Comparison of ENCODE assay signal across 8 mouse cellular contexts in genomic region chr6:52259811-52260261, GRCm38 (mm10). TPM values are rescaled to one million over a fixed set of nuclear protein-coding genes. Genes with fewer than 3 reads are reported as not detected.
DNase-seq lines count a peak whose midpoint lies in the region; ATAC-seq and TF ChIP-seq lines count a peak whose summit lies in the region.

No protein-coding gene starts in this region.

- peaks cover 8% of the 10 kb centered on the region for H3K4me1 ChIP-seq in neural tube, embryonic 11.5 days (ENCODE audit: control insufficient read depth, insufficient read depth, low read length)
- H3K4me1 ChIP-seq in forebrain, embryonic 10.5 days = peaks cover 11% of the 10 kb centered on the region
- H3K4me1 ChIP-seq in limb, embryonic 10.5 days = peaks cover 36% of the 10 kb centered on the region
- peaks cover 5% of the 10 kb centered on the region; the same call in 1 of the 2 replicates for H3K4me1 ChIP-seq in stomach, embryonic 16.5 days (ENCODE audit: control insufficient read depth, insufficient read depth, low read length)

- no peaks in the 10 kb centered on the region for H3K9me3 ChIP-seq in neural tube, embryonic 11.5 days (ENCODE audit: control insufficient read depth, low read length)
- H3K9me3 ChIP-seq in forebrain, embryonic 10.5 days = no peaks in the 10 kb centered on the region
- no peaks in the 10 kb centered on the region for H3K9me3 ChIP-seq in limb, embryonic 10.5 days (replicated peaks)
- H3K9me3 ChIP-seq in stomach, embryonic 16.5 days (replicated peaks; ENCODE audit: control insufficient read depth, low read length) = no peaks in the 10 kb centered on the region

- H3K9ac ChIP-seq in neural tube, embryonic 11.5 days (ENCODE audit: low read length) = no peak overlapping the region
- no peak overlapping the region for H3K9ac ChIP-seq in stomach, embryonic 16.5 days (ENCODE audit: low read length)

- ATAC-seq in neural tube, embryonic 11.5 days (ENCODE audit: insufficient read depth, low FRiP score, low TSS enrichment) = no peak
- no peak; the same call in 1 of the 2 replicates for ATAC-seq in stomach, embryonic 16.5 days (ENCODE audit: insufficient read depth, low FRiP score)
- ATAC-seq in inflammation-experienced regulatory T-cells, adult 6 months = no peak

- H3K27ac ChIP-seq in neural tube, embryonic 11.5 days (ENCODE audit: low read depth, low read length) = no peak overlapping the region
- H3K27ac ChIP-seq in forebrain, embryonic 10.5 days = no peak overlapping the region
- H3K27ac ChIP-seq in limb, embryonic 10.5 days = peak overlapping the region; percentile 85
- no peak overlapping the region for H3K27ac ChIP-seq in stomach, embryonic 16.5 days (ENCODE audit: low read length)
- H3K27ac ChIP-seq in layer of hippocampus, adult 2 months = no peak overlapping the region

- H3K36me3 ChIP-seq in neural tube, embryonic 11.5 days (ENCODE audit: control insufficient read depth, insufficient read depth, low read length) = no peaks in the 10 kb centered on the region
- no peaks in the 10 kb centered on the region for H3K36me3 ChIP-seq in forebrain, embryonic 10.5 days (replicated peaks)
- H3K36me3 ChIP-seq in limb, embryonic 10.5 days = no peaks in the 10 kb centered on the region
- no peaks in the 10 kb centered on the region for H3K36me3 ChIP-seq in stomach, embryonic 16.5 days (ENCODE audit: control insufficient read depth, insufficient read depth, low read length)

- peak overlapping the region; percentile 48 for H3K4me2 ChIP-seq in neural tube, embryonic 11.5 days (ENCODE audit: low read depth)
- H3K4me2 ChIP-seq in stomach, embryonic 16.5 days (ENCODE audit: low read depth, low read length) = peak overlapping the region; percentile 64

- TF ChIP-seq CTCF in layer of hippocampus, adult 2 months (conservative IDR thresholded peaks at IDR 0.05) = no peak

- peak; percentile 56 for DNase-seq in neural tube, embryonic 11.5 days (ENCODE audit: low spot score)
- no peak for DNase-seq in neural tube, embryonic 10.5 days (ENCODE audit: extremely low spot score, low spot score)
- peak; percentile 61 for DNase-seq in forebrain, embryonic 10.5 days (ENCODE audit: extremely low spot score, low spot score)
- DNase-seq in limb, embryonic 10.5 days (ENCODE audit: low spot score) = no peak
- DNase-seq in right cerebral cortex, postnatal 14 days = no peak
- DNase-seq in layer of hippocampus, adult 2 months (ENCODE audit: low spot score in 2 of 2) = no peak

- WGBS in neural tube, embryonic 11.5 days = 0% methylated on average over 39 of the region's 39 CpGs
- WGBS in forebrain, embryonic 10.5 days = under 1% methylated on average over 39 of the region's 39 CpGs
- under 1% methylated on average over 39 of the region's 39 CpGs for WGBS in limb, embryonic 10.5 days
- under 1% methylated on average over 39 of the region's 39 CpGs for whole genome bisulfite sequencing in stomach, embryonic 16.5 days

- H3K4me3 ChIP-seq in neural tube, embryonic 11.5 days (ENCODE audit: low read depth, low read length) = peak overlapping the region; percentile 26
- peak overlapping the region; percentile 23 for H3K4me3 ChIP-seq in forebrain, embryonic 10.5 days
- peak overlapping the region; percentile 53 for H3K4me3 ChIP-seq in limb, embryonic 10.5 days
- H3K4me3 ChIP-seq in stomach, embryonic 16.5 days (replicated peaks; ENCODE audit: low read length) = peak overlapping the region; percentile 46
- H3K4me3 ChIP-seq in layer of hippocampus, adult 2 months = no peak overlapping the region

- peaks cover 92% of the 10 kb centered on the region for H3K27me3 ChIP-seq in neural tube, embryonic 11.5 days (ENCODE audit: control insufficient read depth, insufficient read depth, low read length)
- H3K27me3 ChIP-seq in forebrain, embryonic 10.5 days (ENCODE audit: poor library complexity, severe bottlenecking) = peaks cover 100% of the 10 kb centered on the region
- H3K27me3 ChIP-seq in limb, embryonic 10.5 days (ENCODE audit: low read depth, poor library complexity, severe bottlenecking) = peaks cover 86% of the 10 kb centered on the region
- H3K27me3 ChIP-seq in stomach, embryonic 16.5 days (ENCODE audit: control insufficient read depth, insufficient read depth, low read length) = peaks cover 83% of the 10 kb centered on the region

RNA-seq across cellular contexts. Expression of gene Hoxa13, which starts 0.8 kb away (rescaled TPM):
- polyA plus RNA-seq in neural tube, embryonic 11.5 days (2014; fragmentation: Nextera tagmentation; extraction: Ambion mirVana) = 0.11 and 0.26 TPM in 2 replicates
- not detected in 2 replicates for polyA plus RNA-seq in forebrain, embryonic 10.5 days (2016; fragmentation: Nextera tagmentation; extraction: Ambion mirVana)
- 2.7 and 11.1 TPM in 2 replicates for polyA plus RNA-seq in limb, embryonic 10.5 days (2016; fragmentation: Nextera tagmentation; extraction: Ambion mirVana)
- 0.12 TPM in 1 of 2 replicates, not detected in the other for polyA plus RNA-seq in stomach, embryonic 16.5 days (2015; fragmentation: Nextera tagmentation; extraction: Ambion mirVana)
- total RNA-seq in layer of hippocampus, adult 2 months (2021) = not detected
- polyA plus RNA-seq in inflammation-experienced regulatory T-cells, adult 6 months (2017; shearing (Covaris generic)) = not detected

RNA-seq across cellular contexts. Expression of gene Hoxa11, which starts 14.2 kb away (rescaled TPM):
- polyA plus RNA-seq in neural tube, embryonic 11.5 days (2014; fragmentation: Nextera tagmentation; extraction: Ambion mirVana) = 6.0 and 6.7 TPM in 2 replicates
- polyA plus RNA-seq in forebrain, embryonic 10.5 days (2016; fragmentation: Nextera tagmentation; extraction: Ambion mirVana) = not detected in 2 replicates
- 71.6 and 74.9 TPM in 2 replicates for polyA plus RNA-seq in limb, embryonic 10.5 days (2016; fragmentation: Nextera tagmentation; extraction: Ambion mirVana)
- 0.45 TPM in 1 of 2 replicates, not detected in the other for polyA plus RNA-seq in stomach, embryonic 16.5 days (2015; fragmentation: Nextera tagmentation; extraction: Ambion mirVana)
- not detected for total RNA-seq in layer of hippocampus, adult 2 months (2021)
- polyA plus RNA-seq in inflammation-experienced regulatory T-cells, adult 6 months (2017; shearing (Covaris generic)) = not detected

RNA-seq across cellular contexts. Expression of gene Hoxa10, which starts 19.2 kb away (rescaled TPM):
- polyA plus RNA-seq in neural tube, embryonic 11.5 days (2014; fragmentation: Nextera tagmentation; extraction: Ambion mirVana) = 70.6 and 72.8 TPM in 2 replicates
- polyA plus RNA-seq in forebrain, embryonic 10.5 days (2016; fragmentation: Nextera tagmentation; extraction: Ambion mirVana) = not detected in 2 replicates
- 175 and 195 TPM in 2 replicates for polyA plus RNA-seq in limb, embryonic 10.5 days (2016; fragmentation: Nextera tagmentation; extraction: Ambion mirVana)
- polyA plus RNA-seq in stomach, embryonic 16.5 days (2015; fragmentation: Nextera tagmentation; extraction: Ambion mirVana) = 0.18 and 2.8 TPM in 2 replicates
- not detected for total RNA-seq in layer of hippocampus, adult 2 months (2021)
- polyA plus RNA-seq in inflammation-experienced regulatory T-cells, adult 6 months (2017; shearing (Covaris generic)) = not detected

RNA-seq across cellular contexts. Expression of gene Hoxa9, which starts 28.9 kb away (rescaled TPM):
- 98.8 and 105 TPM in 2 replicates for polyA plus RNA-seq in neural tube, embryonic 11.5 days (2014; fragmentation: Nextera tagmentation; extraction: Ambion mirVana)
- not detected in 2 replicates for polyA plus RNA-seq in forebrain, embryonic 10.5 days (2016; fragmentation: Nextera tagmentation; extraction: Ambion mirVana)
- polyA plus RNA-seq in limb, embryonic 10.5 days (2016; fragmentation: Nextera tagmentation; extraction: Ambion mirVana) = 95.7 and 123 TPM in 2 replicates
- 0.50 and 1.2 TPM in 2 replicates for polyA plus RNA-seq in stomach, embryonic 16.5 days (2015; fragmentation: Nextera tagmentation; extraction: Ambion mirVana)
- total RNA-seq in layer of hippocampus, adult 2 months (2021) = not detected
- polyA plus RNA-seq in inflammation-experienced regulatory T-cells, adult 6 months (2017; shearing (Covaris generic)) = under 1 TPM in 2 of 3 experiments, not detected in 1; 0.13 to 0.32 TPM

RNA-seq across cellular contexts. Expression of gene Hoxa7, which starts 38.2 kb away (rescaled TPM):
- 61.2 and 71.3 TPM in 2 replicates for polyA plus RNA-seq in neural tube, embryonic 11.5 days (2014; fragmentation: Nextera tagmentation; extraction: Ambion mirVana)
- not detected in 2 replicates for polyA plus RNA-seq in forebrain, embryonic 10.5 days (2016; fragmentation: Nextera tagmentation; extraction: Ambion mirVana)
- 24.7 and 24.8 TPM in 2 replicates for polyA plus RNA-seq in limb, embryonic 10.5 days (2016; fragmentation: Nextera tagmentation; extraction: Ambion mirVana)
- 10.8 and 12.3 TPM in 2 replicates for polyA plus RNA-seq in stomach, embryonic 16.5 days (2015; fragmentation: Nextera tagmentation; extraction: Ambion mirVana)
- total RNA-seq in layer of hippocampus, adult 2 months (2021) = not detected
- not detected for polyA plus RNA-seq in inflammation-experienced regulatory T-cells, adult 6 months (2017; shearing (Covaris generic))

Comparison
In these comparisons a context has a peak if more than half of its experiments do, and no peak if none do; other contexts are left out.
1. DNase-seq: peak in neural tube, embryonic 11.5 days (single experiment) and forebrain, embryonic 10.5 days (single experiment); none in neural tube, embryonic 10.5 days (single experiment), limb, embryonic 10.5 days (single experiment), right cerebral cortex, postnatal 14 days (single experiment) and layer of hippocampus, adult 2 months (0 of 2).
2. RNA of gene Hoxa10, which starts 19.2 kb away (polyA plus RNA-seq): 175 to 195 TPM in limb, embryonic 10.5 days and 70.6 to 72.8 TPM in neural tube, embryonic 11.5 days; 0.18 to 2.8 TPM in stomach, embryonic 16.5 days, not detected in forebrain, embryonic 10.5 days and not detected in inflammation-experienced regulatory T-cells, adult 6 months; every median in the first group is over 10 times any median in the second.